Mouse (Mus musculus) bone marrow, adult 2 months (tissue): Measurements from ENCODE around the gene Gm49510. TPM values are rescaled to one million over a fixed set of nuclear protein-coding genes. Genes with fewer than 3 reads are reported as not detected.
A peak's percentile ranks its signal among the peaks of the same experiment; 100 is the strongest.

ENCODE experiments used
- H3K27ac ChIP-seq: fragments of 200-500 bp; 2 replicates; pipeline ENCODE4 v1.5.1; 2012; ENCODE audit warnings: low read depth, mild to moderate bottlenecking, control low read depth, inconsistent platforms, low read length; ENCODE audit not compliant: control insufficient read depth, poor library complexity, insufficient read depth
- H3K4me1 ChIP-seq: fragments of 200-500 bp; 2 replicates; pipeline ENCODE4 v1.6.1; 2011; ENCODE audit warnings: low read length; ENCODE audit not compliant: control insufficient read depth, insufficient read depth
- H3K4me3 ChIP-seq: fragments of 200-500 bp; replicated peaks from 2 replicates; pipeline ENCODE3; 2011; ENCODE audit warnings: mild to moderate bottlenecking, low read depth, low read length, control low read depth; ENCODE audit not compliant: control insufficient read depth
- CTCF ChIP-seq: fragments of 200-500 bp; IDR thresholded peaks from 2 replicates; pipeline ENCODE4 v1.5.1; 2011; ENCODE audit warnings: low read length, control low read depth; ENCODE audit not compliant: control insufficient read depth, insufficient read depth
- POLR2A ChIP-seq: fragments of 200-500 bp; IDR thresholded peaks from 2 replicates; pipeline ENCODE4 v1.6.1; 2011; ENCODE audit warnings: low read depth, mild to moderate bottlenecking, control low read depth, low read length, borderline replicate concordance; ENCODE audit not compliant: control insufficient read depth
- WGBS: fragments of 180-500 bp; shearing (Covaris S2); methylation state at CpG from one replicate; pipeline ENCODE4 v1.1.7; 2018; 5-methylcytosine and 5-hydroxymethylcytosine counted together
- polyA plus RNA-seq: library from polyadenylated mRNA; stranded (reverse); fragments of >200 nt; gene quantifications from 2 replicates; pipeline ENCODE4 v1.2.4, GENCODE M21; 2011; ENCODE audit warnings: low replicate concordance; ENCODE audit not compliant: missing spikeins, insufficient read depth, insufficient read length

Gene Gm49510
- polyA plus RNA-seq, result not detected in 2 replicates

DNA sequence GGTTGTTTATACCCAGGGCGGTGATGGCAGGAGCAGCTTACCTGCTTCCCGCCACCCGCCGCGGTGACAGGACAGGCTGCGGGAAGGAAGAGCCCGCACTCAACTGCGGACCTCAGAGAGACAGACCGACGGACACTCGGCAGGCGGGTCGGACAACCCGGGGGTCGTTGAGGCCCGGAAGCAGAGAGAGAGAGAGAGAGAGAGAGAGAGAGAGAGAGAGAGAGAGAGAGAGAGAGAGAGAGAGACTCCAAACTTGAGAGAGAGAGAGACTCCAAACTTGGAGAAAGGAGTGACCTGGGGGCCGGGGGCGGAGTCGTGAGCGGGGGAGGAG, at the start of gene Gm49510:
TSS of gene Gm49510 (plus strand) at position 259 of the 331 bp plus-strand sequence.
- Histone ChIP-seq H3K27ac (peak within 1 kb of the TSS; percentile 88), H3K4me1 (peaks cover 25% of the 10 kb centered on the region), H3K4me3 (peak within 1 kb of the TSS; percentile 88)
- TF ChIP-seq POLR2A, result no peak
- TF ChIP-seq CTCF, result no peak
- under 1% methylated on average over 20 of the region's 20 CpGs for WGBS

DNA sequence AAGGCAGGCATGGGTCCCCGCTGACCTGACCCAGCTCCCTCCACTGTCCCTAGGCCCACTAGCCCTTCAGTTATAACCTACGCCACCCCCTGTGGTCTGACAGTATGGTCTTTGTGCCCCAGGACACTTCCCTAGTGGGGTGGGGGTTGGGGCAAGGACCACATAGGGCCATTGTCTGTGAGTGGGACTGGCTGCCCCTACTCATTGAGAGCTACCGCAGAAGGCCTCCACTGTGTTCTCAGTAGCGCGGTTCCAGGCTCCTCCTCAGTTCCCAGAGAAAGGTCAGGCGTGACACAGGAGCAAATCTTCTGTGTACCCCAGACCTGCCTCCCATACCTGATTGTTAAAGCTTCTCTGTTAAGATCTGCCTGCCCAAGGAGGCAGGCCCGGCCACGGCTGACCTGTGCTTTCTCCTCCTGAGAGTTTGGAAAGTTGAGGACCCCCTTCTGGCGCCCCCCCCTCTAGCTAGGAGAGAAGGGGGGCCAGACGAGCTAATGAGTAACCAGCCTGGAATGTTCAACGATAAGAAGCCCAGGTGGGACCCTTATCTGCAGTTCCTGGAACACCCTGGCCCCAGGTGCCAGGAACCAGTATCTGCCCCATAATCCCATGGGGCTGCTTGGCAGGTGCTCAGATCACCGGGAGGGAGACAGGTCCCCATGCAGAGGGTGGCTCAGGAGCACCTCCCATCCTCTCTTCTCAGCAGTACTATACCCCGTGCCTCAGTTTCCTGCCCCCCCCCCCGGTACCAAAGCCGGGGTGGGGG, 49.2 kb upstream of the Gm49510 start:
- WGBS, result 60% methylated on average over 15 of the region's 15 CpGs
- no peaks in the 10 kb centered on the region for H3K4me1 ChIP-seq
- no peak for TF ChIP-seq CTCF
- TF ChIP-seq POLR2A, result no peak

DNA sequence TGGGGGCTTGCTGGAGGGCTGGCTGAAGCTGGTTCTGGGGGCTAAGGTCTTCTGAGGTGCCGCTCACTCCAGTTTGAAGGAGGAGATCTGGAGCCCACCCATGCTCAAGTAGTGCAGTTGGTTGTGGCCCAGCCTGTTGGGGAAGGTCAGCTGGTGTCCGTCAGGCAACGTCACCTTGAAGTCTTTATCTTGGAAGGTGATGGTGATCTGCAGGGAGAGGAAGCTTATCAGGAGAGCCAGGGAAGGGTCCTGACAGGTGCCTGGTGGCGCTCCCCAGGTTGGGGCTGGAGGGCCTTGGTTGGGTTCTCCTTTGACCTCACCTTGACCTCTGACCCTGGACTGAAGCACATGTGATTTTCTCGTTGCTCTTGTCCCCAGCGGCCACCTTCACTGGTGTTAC, 48.5 kb upstream of the Gm49510 start:
- Histone ChIP-seq H3K4me3 (no peak overlapping the region), H3K27ac (no peak overlapping the region), H3K4me1 (no peaks in the 10 kb centered on the region)
- WGBS, result 74% methylated on average over 6 of the region's 6 CpGs
- TF ChIP-seq CTCF (no peak), POLR2A (no peak)

More for the DNA sequence above, 49.2 kb upstream of the Gm49510 start:
- Histone ChIP-seq H3K4me3 (no peak overlapping the region), H3K27ac (no peak overlapping the region)

DNA sequence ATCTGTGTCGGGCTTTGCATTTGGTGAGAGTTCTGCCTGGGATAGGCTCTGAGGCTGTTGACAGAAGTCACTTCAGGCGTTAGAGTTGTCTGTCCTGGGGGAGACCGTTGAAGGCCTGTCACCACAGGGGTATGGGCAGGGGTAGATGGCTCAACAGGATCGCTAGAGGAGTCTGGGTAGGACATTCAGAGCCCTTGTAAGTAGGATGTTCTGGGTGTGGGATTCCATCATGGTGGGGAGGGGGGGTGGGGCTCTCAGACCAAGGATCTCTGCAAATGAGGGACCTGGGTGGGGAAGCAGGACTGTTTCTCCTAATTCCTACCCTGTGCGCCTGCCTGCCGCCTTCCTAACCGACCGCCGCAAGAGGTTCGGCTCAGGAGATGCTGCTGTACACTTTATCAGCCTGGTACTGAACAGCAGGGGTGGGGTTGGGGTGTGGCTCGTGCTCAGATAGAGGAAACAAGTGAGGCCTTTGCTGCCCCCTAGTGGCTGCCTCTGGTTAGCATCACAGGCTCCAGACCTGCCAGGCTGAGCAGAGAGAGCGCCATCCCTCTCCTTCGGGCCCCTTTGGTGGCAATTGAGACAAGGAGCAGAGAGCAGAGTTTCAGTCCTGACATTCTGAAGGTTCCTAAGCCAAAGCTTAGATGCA, 47.8 kb upstream of the Gm49510 start:
- 11% methylated on average over 13 of the region's 13 CpGs for WGBS
- H3K4me3 ChIP-seq, result no peak overlapping the region
- no peaks in the 10 kb centered on the region for H3K4me1 ChIP-seq
- no peak overlapping the region for H3K27ac ChIP-seq
- peak; percentile 95 for TF ChIP-seq CTCF
- no peak for TF ChIP-seq POLR2A

DNA sequence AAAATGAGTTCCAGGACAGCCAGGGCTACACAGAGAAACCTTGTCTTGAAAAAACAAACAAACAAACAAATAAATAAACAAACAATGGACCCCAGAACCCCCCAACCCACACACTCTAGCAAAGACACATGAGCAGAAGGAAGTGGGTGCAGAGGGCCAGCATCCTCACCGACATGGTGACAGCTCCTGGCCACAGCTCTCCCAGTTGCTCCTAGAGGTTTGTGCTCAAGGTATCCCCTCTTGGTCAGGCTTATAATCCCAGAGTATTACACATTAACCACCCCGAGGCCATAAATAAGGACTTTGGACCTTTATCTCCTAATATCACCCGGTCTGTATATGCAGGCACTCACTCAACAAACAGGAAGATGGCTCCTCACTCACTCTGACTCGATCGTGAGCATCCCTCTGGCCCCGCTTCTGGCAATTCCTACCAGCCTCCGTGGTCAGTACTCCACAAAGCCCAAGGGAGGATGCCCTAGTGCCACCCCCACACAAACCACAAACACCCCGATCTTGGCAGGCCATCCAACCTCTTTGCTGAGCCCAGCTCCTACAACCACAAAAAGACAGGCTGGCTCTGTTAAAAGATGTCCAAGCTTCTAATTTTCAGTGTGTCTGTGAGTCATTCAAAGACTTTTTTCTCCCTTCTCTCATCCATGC, 44.0 kb upstream of the Gm49510 start, which contains the start of gene Lgals2:
TSS of gene Lgals2 (minus strand) at position 227 of the 663 bp plus-strand sequence.
- H3K4me3 ChIP-seq, result no peak within 1 kb of the TSS
- 30% methylated on average over 8 of the region's 8 CpGs for WGBS

DNA sequence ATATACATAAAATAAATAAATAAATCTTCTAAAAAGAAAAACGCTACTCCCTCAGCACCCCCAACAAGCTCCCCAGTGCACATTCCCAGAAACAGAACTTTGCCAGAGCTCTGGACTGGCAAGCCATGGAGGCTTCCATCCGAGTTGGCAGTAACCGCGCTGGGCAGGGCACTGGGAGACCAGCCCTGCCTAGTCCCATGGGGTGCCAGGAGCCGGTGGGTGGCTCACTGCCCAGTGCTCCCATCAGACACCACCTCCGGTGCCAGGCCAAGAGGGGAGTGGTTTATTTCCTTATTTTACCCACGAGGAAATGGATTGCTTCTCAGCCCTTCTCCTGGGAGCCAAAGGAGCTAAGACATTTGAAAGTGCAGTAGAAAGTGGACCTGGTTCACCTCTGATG, 42.5 kb upstream of the Gm49510 start:
- no peak overlapping the region for H3K4me3 ChIP-seq
- H3K27ac ChIP-seq, result no peak overlapping the region
- no peaks in the 10 kb centered on the region; the same call in 1 of the 2 replicates for H3K4me1 ChIP-seq
- TF ChIP-seq CTCF (no peak), POLR2A (no peak)
- 63% methylated on average over 7 of the region's 7 CpGs for WGBS

More for the DNA sequence above, 44.0 kb upstream of the Gm49510 start, which contains the start of gene Lgals2:
- H3K4me1 ChIP-seq, result no peaks in the 10 kb centered on the region; the same call in 1 of the 2 replicates
- H3K27ac ChIP-seq, result no peak within 1 kb of the TSS
- no peak for TF ChIP-seq CTCF

DNA sequence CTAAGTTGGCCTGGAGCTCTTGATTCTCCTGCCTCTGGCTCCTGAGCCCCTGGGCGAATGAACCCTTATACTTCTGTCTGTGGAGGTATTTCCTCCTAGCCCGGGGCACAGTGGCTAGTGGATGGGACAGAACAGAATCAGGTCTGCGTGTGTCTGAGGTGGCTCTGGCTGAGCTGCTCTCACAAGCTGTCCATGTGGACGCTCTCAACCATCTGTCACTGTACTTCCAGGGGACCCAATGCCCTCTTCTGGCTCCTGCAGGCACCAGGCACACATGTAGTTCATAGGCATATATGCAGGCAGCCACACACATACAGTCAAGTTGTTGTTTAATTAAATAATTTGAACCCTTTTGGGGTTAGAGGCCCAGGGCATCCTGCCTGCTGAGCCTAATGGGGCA, 40.2 kb upstream of the Gm49510 start:
- no peaks in the 10 kb centered on the region; the same call in 1 of the 2 replicates for H3K4me1 ChIP-seq

DNA sequence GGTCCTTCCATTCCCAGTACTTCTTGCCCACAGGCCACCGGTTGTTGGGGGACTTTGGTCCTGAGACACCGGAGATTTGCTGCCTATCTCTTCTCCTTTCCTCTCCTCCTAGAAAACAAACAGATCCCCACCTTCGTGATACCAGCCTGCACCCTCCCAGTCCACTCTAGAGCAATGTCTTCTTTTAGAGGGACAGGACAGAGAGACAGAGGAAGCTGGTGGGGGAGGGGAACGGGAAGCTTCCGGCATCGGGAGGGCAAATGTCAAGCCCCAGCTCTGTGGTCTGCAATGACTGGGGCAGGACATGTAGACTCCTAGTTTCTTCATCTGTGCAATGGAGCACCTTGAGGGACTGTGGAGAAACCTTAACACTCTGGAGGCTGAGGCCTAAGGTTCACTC, 39.8 kb upstream of the Gm49510 start:
- no peak overlapping the region for H3K27ac ChIP-seq
- H3K4me3 ChIP-seq, result no peak overlapping the region
- WGBS, result 30% methylated on average over 6 of the region's 6 CpGs
- H3K4me1 ChIP-seq, result no peaks in the 10 kb centered on the region; the same call in 1 of the 2 replicates
- TF ChIP-seq POLR2A (no peak), CTCF (no peak)

More for the DNA sequence above, 40.2 kb upstream of the Gm49510 start:
- TF ChIP-seq CTCF (no peak), POLR2A (no peak)
- Histone ChIP-seq H3K27ac (no peak overlapping the region), H3K4me3 (no peak overlapping the region)
- 73% methylated on average over 4 of the region's 4 CpGs for WGBS
